Mouse (Mus musculus): ENCODE data around the gene Fip1l1. TPM values are rescaled to one million over a fixed set of nuclear protein-coding genes. Genes with fewer than 3 reads are reported as not detected.

Gene Fip1l1
- polyA plus RNA-seq, 1 experiment = 177 TPM

- Histone ChIP-seq H3K9ac (ENCODE audit: low read depth, poor library complexity, severe bottlenecking) (no peak overlapping the region), H3K36me3 (ENCODE audit: control insufficient read depth, insufficient read depth, low read length, poor library complexity, severe bottlenecking) (peaks cover 41% of the 10 kb centered on the region), H3K4me3 (ENCODE audit: low read depth, low read length) (no peak overlapping the region), H3K27me3 (ENCODE audit: control insufficient read depth, insufficient read depth, low read length, poor library complexity, severe bottlenecking) (no peaks in the 10 kb centered on the region), H3K4me1 (ENCODE audit: control insufficient read depth, insufficient read depth, low read length) (no peaks in the 10 kb centered on the region), H3K9me3 (replicated peaks; ENCODE audit: control insufficient read depth, insufficient read depth, low read length, poor library complexity, severe bottlenecking) (no peaks in the 10 kb centered on the region), H3K27ac (ENCODE audit: insufficient read depth, low read length) (no peak overlapping the region)
- TF ChIP-seq POLR2A (IDR thresholded peaks at IDR 0.05; ENCODE audit: insufficient read depth, low read length) = no peak
- no peak for TF ChIP-seq CTCF (IDR thresholded peaks at IDR 0.05; ENCODE audit: low read depth, low read length)
- TF ChIP-seq EP300 (IDR thresholded peaks at IDR 0.05; ENCODE audit: insufficient read depth, low read depth, low read length) = no peak
Measured at GRCm38 (mm10) chr5:74591413-74591812, 56.2 kb downstream of the Fip1l1 start.

GRCm38 (mm10) chr5:74593147-74593546 is 57.9 kb downstream of the Fip1l1 start:
- peaks cover 40% of the 10 kb centered on the region for H3K36me3 ChIP-seq (ENCODE audit: control insufficient read depth, insufficient read depth, low read length, poor library complexity, severe bottlenecking)
- no peak overlapping the region for H3K9ac ChIP-seq (ENCODE audit: low read depth, poor library complexity, severe bottlenecking)
- no peak overlapping the region for H3K27ac ChIP-seq (ENCODE audit: insufficient read depth, low read length)
- no peaks in the 10 kb centered on the region for H3K9me3 ChIP-seq (replicated peaks; ENCODE audit: control insufficient read depth, insufficient read depth, low read length, poor library complexity, severe bottlenecking)
- no peaks in the 10 kb centered on the region for H3K4me1 ChIP-seq (ENCODE audit: control insufficient read depth, insufficient read depth, low read length)
- no peaks in the 10 kb centered on the region for H3K27me3 ChIP-seq (ENCODE audit: control insufficient read depth, insufficient read depth, low read length, poor library complexity, severe bottlenecking)
- H3K4me3 ChIP-seq (ENCODE audit: low read depth, low read length) = no peak overlapping the region
- TF ChIP-seq CTCF (IDR thresholded peaks at IDR 0.05; ENCODE audit: low read depth, low read length) (no peak), POLR2A (IDR thresholded peaks at IDR 0.05; ENCODE audit: insufficient read depth, low read length) (no peak), EP300 (IDR thresholded peaks at IDR 0.05; ENCODE audit: insufficient read depth, low read depth, low read length) (no peak)

- Histone ChIP-seq H3K4me3 (ENCODE audit: low read depth, low read length) (no peak overlapping the region), H3K9me3 (replicated peaks; ENCODE audit: control insufficient read depth, insufficient read depth, low read length, poor library complexity, severe bottlenecking) (no peaks in the 10 kb centered on the region), H3K4me1 (ENCODE audit: control insufficient read depth, insufficient read depth, low read length) (no peaks in the 10 kb centered on the region), H3K36me3 (ENCODE audit: control insufficient read depth, insufficient read depth, low read length, poor library complexity, severe bottlenecking) (peaks cover 15% of the 10 kb centered on the region), H3K27ac (ENCODE audit: insufficient read depth, low read length) (no peak overlapping the region), H3K9ac (ENCODE audit: low read depth, poor library complexity, severe bottlenecking) (no peak overlapping the region), H3K27me3 (ENCODE audit: control insufficient read depth, insufficient read depth, low read length, poor library complexity, severe bottlenecking) (no peaks in the 10 kb centered on the region)
- TF ChIP-seq POLR2A (IDR thresholded peaks at IDR 0.05; ENCODE audit: insufficient read depth, low read length) (no peak), EP300 (IDR thresholded peaks at IDR 0.05; ENCODE audit: insufficient read depth, low read depth, low read length) (no peak), CTCF (IDR thresholded peaks at IDR 0.05; ENCODE audit: low read depth, low read length) (no peak)
Measured at GRCm38 (mm10) chr5:74600010-74600409, 64.8 kb downstream of the Fip1l1 start.

- no peak overlapping the region for H3K9ac ChIP-seq (ENCODE audit: low read depth, poor library complexity, severe bottlenecking)
- H3K9me3 ChIP-seq (replicated peaks; ENCODE audit: control insufficient read depth, insufficient read depth, low read length, poor library complexity, severe bottlenecking) = no peaks in the 10 kb centered on the region
- H3K27ac ChIP-seq (ENCODE audit: insufficient read depth, low read length) = no peak overlapping the region
- no peaks in the 10 kb centered on the region for H3K4me1 ChIP-seq (ENCODE audit: control insufficient read depth, insufficient read depth, low read length)
- no peaks in the 10 kb centered on the region for H3K27me3 ChIP-seq (ENCODE audit: control insufficient read depth, insufficient read depth, low read length, poor library complexity, severe bottlenecking)
- peaks cover 10% of the 10 kb centered on the region for H3K36me3 ChIP-seq (ENCODE audit: control insufficient read depth, insufficient read depth, low read length, poor library complexity, severe bottlenecking)
- TF ChIP-seq EP300 (IDR thresholded peaks at IDR 0.05; ENCODE audit: insufficient read depth, low read depth, low read length) (no peak), POLR2A (IDR thresholded peaks at IDR 0.05; ENCODE audit: insufficient read depth, low read length) (no peak), CTCF (IDR thresholded peaks at IDR 0.05; ENCODE audit: low read depth, low read length) (no peak)
- H3K4me3 ChIP-seq (ENCODE audit: low read depth, low read length) = no peak overlapping the region
Measured at GRCm38 (mm10) chr5:74601171-74601570, 65.9 kb downstream of the Fip1l1 start.

- no peaks in the 10 kb centered on the region for H3K9me3 ChIP-seq (replicated peaks; ENCODE audit: control insufficient read depth, insufficient read depth, low read length, poor library complexity, severe bottlenecking)
- no peak for TF ChIP-seq CTCF (IDR thresholded peaks at IDR 0.05; ENCODE audit: low read depth, low read length)
Measured at GRCm38 (mm10) chr5:74601965-74602364, 66.7 kb downstream of the Fip1l1 start.

GRCm38 (mm10) chr5:74602371-74602770 is 67.1 kb downstream of the Fip1l1 start:
- Histone ChIP-seq H3K4me3 (ENCODE audit: low read depth, low read length) (no peak overlapping the region), H3K27me3 (ENCODE audit: control insufficient read depth, insufficient read depth, low read length, poor library complexity, severe bottlenecking) (no peaks in the 10 kb centered on the region), H3K9me3 (replicated peaks; ENCODE audit: control insufficient read depth, insufficient read depth, low read length, poor library complexity, severe bottlenecking) (no peaks in the 10 kb centered on the region), H3K36me3 (ENCODE audit: control insufficient read depth, insufficient read depth, low read length, poor library complexity, severe bottlenecking) (peaks cover 3% of the 10 kb centered on the region), H3K4me1 (ENCODE audit: control insufficient read depth, insufficient read depth, low read length) (no peaks in the 10 kb centered on the region), H3K27ac (ENCODE audit: insufficient read depth, low read length) (no peak overlapping the region), H3K9ac (ENCODE audit: low read depth, poor library complexity, severe bottlenecking) (no peak overlapping the region)
- TF ChIP-seq POLR2A (IDR thresholded peaks at IDR 0.05; ENCODE audit: insufficient read depth, low read length) (no peak), EP300 (IDR thresholded peaks at IDR 0.05; ENCODE audit: insufficient read depth, low read depth, low read length) (no peak), CTCF (IDR thresholded peaks at IDR 0.05; ENCODE audit: low read depth, low read length) (no peak)

More at GRCm38 (mm10) chr5:74601965-74602364, 66.7 kb downstream of the Fip1l1 start:
- H3K9ac ChIP-seq (ENCODE audit: low read depth, poor library complexity, severe bottlenecking) = no peak overlapping the region
- H3K27me3 ChIP-seq (ENCODE audit: control insufficient read depth, insufficient read depth, low read length, poor library complexity, severe bottlenecking) = no peaks in the 10 kb centered on the region
- H3K4me1 ChIP-seq (ENCODE audit: control insufficient read depth, insufficient read depth, low read length) = no peaks in the 10 kb centered on the region
- H3K36me3 ChIP-seq (ENCODE audit: control insufficient read depth, insufficient read depth, low read length, poor library complexity, severe bottlenecking) = peaks cover 6% of the 10 kb centered on the region
- no peak overlapping the region for H3K27ac ChIP-seq (ENCODE audit: insufficient read depth, low read length)
- H3K4me3 ChIP-seq (ENCODE audit: low read depth, low read length) = no peak overlapping the region
